Mouse (Mus musculus) hindbrain, embryonic 13.5 days (tissue): Measurements from ENCODE around the gene Prrc2b. TPM values are rescaled to one million over a fixed set of nuclear protein-coding genes. Genes with fewer than 3 reads are reported as not detected.

Experiments
- ATAC-seq: fragments of 200-750 bp; cut with Nextera tagmentation; 2 replicates; pipeline ENCODE4 v1.8.0; 2017; ENCODE audit warnings: moderate TSS enrichment; ENCODE audit not compliant: low FRiP score
- H3K27ac ChIP-seq: fragments of 300-500 bp; sonication (generic); 2 replicates; pipeline ENCODE4 v1.5.1; 2015; ENCODE audit warnings: inconsistent platforms, mild to moderate bottlenecking, moderate library complexity
- H3K27me3 ChIP-seq: fragments of 300-500 bp; sonication (generic); 2 replicates; pipeline ENCODE4 v1.6.1; 2015; ENCODE audit warnings: mild to moderate bottlenecking, inconsistent platforms
- H3K36me3 ChIP-seq: fragments of 300-500 bp; sonication (generic); 2 replicates; pipeline ENCODE4 v1.6.1; 2015; ENCODE audit warnings: mild to moderate bottlenecking, inconsistent platforms
- H3K4me1 ChIP-seq: fragments of 300-500 bp; sonication (generic); replicated peaks from 2 replicates; pipeline ENCODE4 v1.6.1; 2015; ENCODE audit warnings: inconsistent platforms
- H3K4me2 ChIP-seq: fragments of 300-500 bp; sonication (generic); 2 replicates; pipeline ENCODE4 v1.6.1; 2015; ENCODE audit warnings: inconsistent platforms, mild to moderate bottlenecking, moderate library complexity
- H3K4me3 ChIP-seq: fragments of 300-500 bp; sonication (generic); 2 replicates; pipeline ENCODE4 v1.5.1; 2015; ENCODE audit warnings: mild to moderate bottlenecking, inconsistent platforms
- H3K9ac ChIP-seq: fragments of 300-500 bp; sonication (generic); 2 replicates; pipeline ENCODE4 v1.6.1; 2015; ENCODE audit warnings: mild to moderate bottlenecking, inconsistent platforms
- H3K9me3 ChIP-seq: fragments of 300-500 bp; sonication (generic); 2 replicates; pipeline ENCODE4 v1.6.1; 2016; ENCODE audit warnings: inconsistent platforms
- WGBS: fragments of 180-500 bp; shearing (Covaris S2); methylation state at CpG from one replicate; pipeline ENCODE4 v1.1.7; 2015; 5-methylcytosine and 5-hydroxymethylcytosine counted together
- polyA plus RNA-seq: library from polyadenylated mRNA; unstranded; fragments of >200 nt; fragmentation: Nextera tagmentation; extraction: Ambion mirVana; gene quantifications from 2 replicates; pipeline ENCODE4 v1.2.1, GENCODE M21; 2015

The Prrc2b gene
- polyA plus RNA-seq, 1 experiment from 2014 or later, result 68.8 TPM

DNA sequence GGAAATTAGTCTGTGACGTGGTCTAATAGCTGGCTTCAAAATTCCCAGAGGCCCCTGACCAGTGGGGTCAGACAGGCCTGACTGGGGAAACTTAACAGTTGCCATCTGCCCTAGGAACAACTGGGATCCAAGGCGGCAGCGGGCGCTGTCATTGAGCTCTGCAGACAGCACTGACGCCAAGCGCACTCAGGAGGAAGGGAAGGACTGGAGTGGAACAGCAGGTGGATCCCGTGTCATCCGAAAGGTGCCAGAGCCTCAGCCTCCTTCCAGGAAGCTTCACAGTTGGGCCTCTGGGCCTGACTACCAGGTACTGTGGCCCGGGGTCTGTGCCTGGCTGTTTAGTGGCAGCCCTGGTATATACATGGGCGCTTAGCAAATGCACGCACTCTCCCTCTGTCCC lies 49.8 kb downstream of the Prrc2b start:
- Histone ChIP-seq H3K9ac (no peak overlapping the region), H3K27ac (peak overlapping the region; percentile 66)
- 88% methylated on average over 11 of the region's 11 CpGs for WGBS

DNA sequence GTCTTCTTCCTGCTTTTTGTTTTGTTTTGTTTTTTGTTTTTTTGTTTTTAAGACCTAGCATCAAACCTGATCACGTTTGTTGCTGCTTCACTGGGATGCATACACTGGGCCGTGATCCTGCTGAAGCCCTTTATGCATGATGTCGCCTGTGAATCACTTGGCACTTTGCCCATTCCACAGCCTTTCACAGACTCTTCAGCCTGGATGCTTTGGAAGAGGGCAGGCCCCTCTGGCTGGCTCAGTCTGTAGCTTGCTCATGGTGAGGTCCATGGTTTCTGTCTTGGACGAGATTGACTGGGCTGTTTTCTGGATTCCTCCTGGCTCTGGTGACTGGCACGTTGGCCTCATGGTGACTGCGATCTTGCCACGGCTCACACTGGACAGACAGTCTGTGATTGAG lies 50.6 kb downstream of the Prrc2b start:
- no peak overlapping the region for H3K4me3 ChIP-seq
- no peak overlapping the region for H3K9ac ChIP-seq
- H3K4me1 ChIP-seq, result 0 out of 2 replicates have a peak, but pooled peaks cover 3% of the 10 kb centered on the region
- H3K27ac ChIP-seq, result peak overlapping the region; percentile 66
- WGBS, result 51% methylated on average over 7 of the region's 7 CpGs
- H3K9me3 ChIP-seq, result no peaks in the 10 kb centered on the region
- no peak overlapping the region for H3K4me2 ChIP-seq
- peak; percentile 71; the same call in 1 of the 2 replicates for ATAC-seq
- H3K27me3 ChIP-seq, result no peaks in the 10 kb centered on the region
- peaks cover 100% of the 10 kb centered on the region for H3K36me3 ChIP-seq

More for the DNA sequence above, 49.8 kb downstream of the Prrc2b start:
- no peaks in the 10 kb centered on the region for H3K9me3 ChIP-seq
- 0 out of 2 replicates have a peak, but pooled peaks cover 3% of the 10 kb centered on the region for H3K4me1 ChIP-seq
- H3K36me3 ChIP-seq, result peaks cover 100% of the 10 kb centered on the region
- no peak overlapping the region for H3K4me3 ChIP-seq
- H3K4me2 ChIP-seq, result no peak overlapping the region
- ATAC-seq, result no peak
- no peaks in the 10 kb centered on the region for H3K27me3 ChIP-seq

DNA sequence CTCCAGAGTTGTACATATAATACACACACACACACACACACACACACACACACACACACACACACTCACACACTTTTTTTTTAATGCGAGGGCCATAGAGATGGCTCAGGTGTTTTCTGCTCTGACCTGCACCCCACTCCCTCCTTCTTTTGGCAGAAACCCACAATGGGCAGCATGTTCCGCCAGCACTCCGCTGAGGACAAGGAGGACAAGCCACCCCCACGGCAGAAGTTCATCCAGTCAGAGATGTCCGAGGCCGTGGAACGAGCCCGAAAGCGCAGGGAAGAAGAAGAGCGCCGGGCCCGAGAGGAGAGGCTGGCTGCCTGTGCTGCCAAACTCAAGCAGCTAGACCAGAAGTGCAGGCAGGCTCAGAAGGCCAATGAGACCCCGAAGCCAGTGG lies 53.0 kb downstream of the Prrc2b start:
- Histone ChIP-seq H3K9ac (no peak overlapping the region), H3K4me2 (no peak overlapping the region), H3K4me1 (0 out of 2 replicates have a peak, but pooled peaks cover 3% of the 10 kb centered on the region), H3K9me3 (no peaks in the 10 kb centered on the region), H3K36me3 (peaks cover 100% of the 10 kb centered on the region), H3K27me3 (no peaks in the 10 kb centered on the region), H3K4me3 (no peak overlapping the region), H3K27ac (no peak overlapping the region)
- ATAC-seq, result no peak
- WGBS, result 92% methylated on average over 13 of the region's 13 CpGs

DNA sequence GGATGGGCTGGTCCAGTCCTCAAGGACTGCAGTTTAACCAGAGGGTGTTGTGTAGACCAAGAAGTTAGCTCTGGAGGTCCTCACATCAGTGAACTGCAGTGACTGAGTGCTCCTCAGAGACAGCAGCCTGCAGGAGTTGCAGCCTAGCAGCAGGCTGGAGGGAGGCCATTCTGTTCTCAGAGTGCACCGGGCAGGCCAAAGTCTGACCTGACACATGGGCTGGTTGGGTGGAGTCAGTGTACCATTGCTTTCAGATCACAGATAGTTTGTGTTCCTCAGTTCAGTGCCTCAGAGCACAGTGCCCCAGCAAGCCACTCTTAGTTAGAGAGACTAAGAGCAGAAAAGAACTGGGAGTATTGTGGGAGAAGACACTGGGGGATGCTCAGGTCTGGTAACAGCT lies 56.8 kb downstream of the Prrc2b start:
- Histone ChIP-seq H3K36me3 (peaks cover 98% of the 10 kb centered on the region), H3K4me3 (no peak overlapping the region), H3K4me1 (0 out of 2 replicates have a peak, but pooled peaks cover under 1% of the 10 kb centered on the region), H3K27me3 (no peaks in the 10 kb centered on the region), H3K27ac (no peak overlapping the region), H3K9me3 (no peaks in the 10 kb centered on the region), H3K9ac (no peak overlapping the region), H3K4me2 (no peak overlapping the region)
- WGBS, result 97% methylated on average over 1 of the region's 1 CpGs
- ATAC-seq, result no peak

DNA sequence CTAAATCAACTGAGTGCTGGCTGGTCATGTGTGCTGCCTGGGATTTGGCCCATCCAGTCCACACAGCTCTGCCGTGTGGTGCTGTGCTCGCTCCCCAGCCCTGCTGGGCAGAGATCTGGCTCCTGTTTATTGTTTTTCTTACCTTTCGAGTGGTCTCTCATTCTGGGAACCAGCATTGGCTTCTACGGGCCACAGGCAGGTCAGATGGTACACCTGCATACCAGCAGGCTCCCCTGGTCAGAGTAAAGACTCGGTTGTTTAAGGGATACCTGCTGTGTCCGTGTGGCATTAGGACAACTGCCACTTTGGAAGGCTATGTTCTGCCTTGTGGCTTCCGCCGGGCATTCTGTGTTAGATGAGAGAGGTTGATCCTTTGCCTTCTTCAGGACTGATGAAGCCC lies 60.8 kb downstream of the Prrc2b start:
- 94% methylated on average over 8 of the region's 8 CpGs for WGBS
- H3K27ac ChIP-seq, result no peak overlapping the region
- no peaks in the 10 kb centered on the region for H3K27me3 ChIP-seq
- no peak overlapping the region for H3K4me2 ChIP-seq
- H3K4me1 ChIP-seq, result peaks cover 6% of the 10 kb centered on the region
- H3K36me3 ChIP-seq, result peaks cover 98% of the 10 kb centered on the region
- no peak overlapping the region for H3K4me3 ChIP-seq
- no peaks in the 10 kb centered on the region for H3K9me3 ChIP-seq
- no peak for ATAC-seq
- no peak overlapping the region for H3K9ac ChIP-seq

DNA sequence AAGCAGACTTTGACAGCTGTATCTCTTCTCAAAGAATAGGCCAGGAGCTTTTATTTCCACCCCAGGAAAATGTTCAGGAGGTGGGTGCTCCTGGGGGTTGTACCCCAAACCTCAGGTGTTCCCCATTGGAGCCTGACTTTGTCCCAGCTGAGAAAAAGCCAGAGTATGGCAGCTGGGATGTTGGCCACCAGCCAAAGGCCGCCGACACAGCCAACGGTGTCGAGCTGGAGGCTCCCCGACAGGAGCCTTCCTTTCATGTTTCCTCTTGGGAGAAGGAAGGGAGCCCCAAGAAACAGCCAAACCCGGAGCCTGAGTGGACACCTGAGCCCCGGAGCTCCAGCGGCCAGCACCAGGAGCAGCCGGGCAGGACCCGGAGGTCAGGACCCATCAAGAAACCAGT lies 62.1 kb downstream of the Prrc2b start:
- H3K4me3 ChIP-seq, result no peak overlapping the region
- H3K9me3 ChIP-seq, result no peaks in the 10 kb centered on the region
- H3K36me3 ChIP-seq, result peaks cover 98% of the 10 kb centered on the region
- no peak overlapping the region for H3K4me2 ChIP-seq
- no peak overlapping the region for H3K9ac ChIP-seq
- 76% methylated on average over 10 of the region's 10 CpGs for WGBS
- peak overlapping the region; percentile 66 for H3K27ac ChIP-seq
- peaks cover 6% of the 10 kb centered on the region for H3K4me1 ChIP-seq
- ATAC-seq, result no peak
- H3K27me3 ChIP-seq, result no peaks in the 10 kb centered on the region

DNA sequence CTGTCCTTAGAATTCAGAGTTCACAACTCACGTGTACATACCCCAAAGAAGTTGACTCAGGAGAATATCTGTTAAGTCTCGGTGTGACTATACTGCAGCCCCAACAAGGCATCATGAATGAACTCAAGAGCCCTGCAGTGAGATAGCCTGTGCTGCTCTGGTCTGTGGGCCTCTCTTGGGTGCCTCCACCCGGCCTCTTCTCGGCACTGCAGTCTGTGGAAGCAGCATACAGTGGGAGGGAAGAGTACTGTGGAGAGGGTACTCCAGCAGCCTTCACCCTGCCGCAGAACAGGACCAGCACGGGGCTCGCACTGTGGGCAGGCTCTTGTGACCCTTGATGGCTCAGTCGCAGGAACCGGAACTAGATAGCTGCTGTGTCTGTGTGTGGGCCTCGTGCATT lies 64.7 kb downstream of the Prrc2b start:
- H3K27ac ChIP-seq, result no peak overlapping the region
- WGBS, result 92% methylated on average over 10 of the region's 10 CpGs
- no peak overlapping the region for H3K4me3 ChIP-seq
- H3K4me1 ChIP-seq, result peaks cover 6% of the 10 kb centered on the region
- no peak overlapping the region for H3K9ac ChIP-seq
- no peaks in the 10 kb centered on the region for H3K9me3 ChIP-seq
- no peak overlapping the region for H3K4me2 ChIP-seq
- no peaks in the 10 kb centered on the region for H3K27me3 ChIP-seq
- no peak for ATAC-seq
- H3K36me3 ChIP-seq, result peaks cover 99% of the 10 kb centered on the region

DNA sequence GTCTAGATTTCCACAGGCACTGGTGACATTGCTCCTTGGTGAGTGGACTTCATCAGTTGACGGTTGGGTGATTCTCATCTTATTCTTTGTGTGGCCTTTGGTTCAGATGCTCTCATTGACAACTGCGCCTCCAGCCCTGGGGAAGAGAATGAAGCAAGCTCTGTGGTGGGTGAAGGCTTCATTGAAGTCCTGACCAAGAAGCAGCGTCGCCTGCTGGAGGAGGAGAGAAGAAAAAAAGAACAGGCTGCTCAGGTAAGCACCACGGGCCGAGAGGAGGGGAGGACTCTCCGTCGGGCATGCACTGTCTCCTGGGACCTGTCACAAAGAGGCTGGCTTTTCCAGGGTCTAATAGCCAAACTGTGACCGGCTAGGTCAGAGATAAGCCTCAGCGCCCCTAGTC lies 65.6 kb downstream of the Prrc2b start:
- peaks cover 100% of the 10 kb centered on the region for H3K36me3 ChIP-seq
- WGBS, result 92% methylated on average over 10 of the region's 10 CpGs
- H3K9ac ChIP-seq, result no peak overlapping the region
- H3K4me2 ChIP-seq, result no peak overlapping the region
- H3K27me3 ChIP-seq, result no peaks in the 10 kb centered on the region
- ATAC-seq, result no peak
- H3K4me1 ChIP-seq, result peaks cover 6% of the 10 kb centered on the region
- no peak overlapping the region for H3K27ac ChIP-seq
- no peaks in the 10 kb centered on the region for H3K9me3 ChIP-seq
- H3K4me3 ChIP-seq, result no peak overlapping the region

DNA sequence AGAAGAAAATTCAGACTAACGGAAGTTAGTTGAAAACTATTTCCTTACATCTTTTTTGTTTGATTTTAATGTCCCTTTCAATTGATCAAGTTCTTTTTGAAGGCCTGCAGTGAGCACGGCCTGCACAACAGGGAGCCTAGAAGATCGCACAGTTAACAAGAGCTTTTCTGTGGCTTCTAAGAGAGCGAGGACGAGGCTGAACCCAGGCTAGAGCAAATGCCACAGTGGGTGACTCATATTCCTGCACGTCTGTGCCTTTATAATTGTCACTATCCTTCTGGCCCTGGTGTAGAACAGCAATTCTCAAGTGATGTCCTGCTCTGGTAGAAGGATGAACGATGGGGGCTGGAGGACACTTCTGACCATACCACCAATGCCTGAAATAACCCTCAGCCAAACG lies 66.8 kb downstream of the Prrc2b start:
- Histone ChIP-seq H3K4me3 (no peak overlapping the region), H3K4me2 (no peak overlapping the region), H3K9me3 (no peaks in the 10 kb centered on the region), H3K27ac (no peak overlapping the region), H3K9ac (no peak overlapping the region), H3K36me3 (peaks cover 100% of the 10 kb centered on the region), H3K27me3 (no peaks in the 10 kb centered on the region), H3K4me1 (peaks cover 6% of the 10 kb centered on the region)
- ATAC-seq, result no peak
- 86% methylated on average over 8 of the region's 8 CpGs for WGBS

DNA sequence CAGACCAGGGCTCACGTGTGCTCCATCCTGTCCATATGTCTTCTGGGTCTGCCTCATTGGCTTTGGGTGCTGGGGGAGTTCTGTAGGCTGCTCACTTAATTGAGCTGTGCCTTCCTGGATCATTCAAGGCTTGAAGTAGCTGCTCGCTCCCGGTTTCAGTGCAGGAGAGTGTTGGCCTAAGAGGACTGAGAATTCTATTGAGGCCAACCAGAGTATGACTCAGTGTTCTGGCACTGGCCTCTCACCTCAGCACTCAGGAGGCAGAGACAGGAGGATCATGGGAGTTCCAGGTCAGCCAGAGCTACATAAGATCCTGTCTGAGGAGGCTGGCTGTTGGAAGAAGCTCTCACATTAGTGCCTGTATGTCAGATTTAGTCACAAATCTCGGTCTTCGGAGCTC lies 67.2 kb downstream of the Prrc2b start:
- Histone ChIP-seq H3K27ac (no peak overlapping the region), H3K27me3 (no peaks in the 10 kb centered on the region), H3K9ac (no peak overlapping the region), H3K4me3 (no peak overlapping the region), H3K9me3 (no peaks in the 10 kb centered on the region), H3K36me3 (peaks cover 100% of the 10 kb centered on the region), H3K4me1 (peaks cover 1% of the 10 kb centered on the region), H3K4me2 (no peak overlapping the region)
- no peak for ATAC-seq
- WGBS, result 93% methylated on average over 5 of the region's 5 CpGs

DNA sequence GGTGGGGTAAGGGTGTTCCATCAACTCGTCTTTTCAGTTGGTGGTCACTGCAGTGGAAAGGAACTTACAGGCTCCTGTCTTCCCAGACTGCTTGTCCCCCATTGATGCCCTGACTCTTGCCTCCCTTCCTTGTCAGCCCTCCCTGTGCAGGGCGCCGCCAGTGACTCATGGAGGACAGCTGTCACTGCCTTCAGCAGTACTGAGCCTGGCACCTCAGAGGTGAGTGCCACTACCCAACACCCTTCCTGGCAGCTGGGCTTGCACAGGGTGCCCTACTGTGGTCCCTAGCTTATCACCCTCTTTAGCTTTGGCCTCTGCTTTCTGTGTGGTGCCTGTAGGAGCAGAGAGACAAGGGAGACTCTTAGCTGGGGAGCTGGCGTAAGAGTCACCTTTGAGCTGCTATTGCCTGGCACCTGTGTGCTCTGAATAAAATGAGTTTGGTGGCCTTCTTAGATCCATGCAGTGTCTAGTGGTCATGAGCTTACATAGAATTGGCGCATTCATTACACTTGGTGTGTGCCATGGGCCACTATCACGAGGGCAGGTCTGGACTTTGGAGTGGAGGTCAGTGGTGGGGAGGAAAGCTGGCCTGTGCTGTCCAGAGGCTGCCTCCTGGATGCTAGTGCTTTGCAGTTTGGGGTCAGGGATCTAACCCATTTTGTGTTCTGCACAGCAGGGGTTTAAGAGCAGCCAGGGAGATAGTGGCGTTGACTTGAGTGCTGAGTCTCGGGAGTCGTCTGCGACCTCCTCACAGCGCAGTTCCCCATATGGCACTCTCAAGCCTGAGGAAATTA lies 67.9 kb downstream of the Prrc2b start:
- Histone ChIP-seq H3K9ac (no peak overlapping the region), H3K9me3 (no peaks in the 10 kb centered on the region), H3K4me1 (no peaks in the 10 kb centered on the region), H3K4me3 (no peak overlapping the region), H3K27me3 (no peaks in the 10 kb centered on the region), H3K36me3 (peaks cover 100% of the 10 kb centered on the region), H3K4me2 (no peak overlapping the region), H3K27ac (no peak overlapping the region)
- 87% methylated on average over 11 of the region's 11 CpGs for WGBS
- ATAC-seq, result no peak

DNA sequence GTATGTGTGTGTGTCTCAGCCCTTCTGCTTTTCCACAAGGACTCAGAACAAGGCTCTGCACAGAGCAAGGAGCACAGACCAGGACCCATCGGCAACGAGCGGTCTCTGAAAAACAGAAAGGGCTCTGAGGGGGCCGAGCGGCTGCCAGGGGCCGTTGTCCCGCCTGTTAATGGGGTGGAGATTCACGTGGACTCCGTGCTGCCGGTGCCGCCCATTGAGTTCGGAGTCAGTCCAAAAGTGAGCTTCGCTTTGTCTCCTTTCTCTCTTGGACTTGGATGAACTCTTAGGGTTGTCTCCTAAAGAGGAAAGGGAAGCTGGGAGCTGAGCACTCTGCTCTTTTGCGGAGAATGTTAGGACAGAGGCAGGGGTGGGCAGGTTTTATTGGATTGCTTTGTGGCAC lies 68.6 kb downstream of the Prrc2b start:
- Histone ChIP-seq H3K4me1 (no peaks in the 10 kb centered on the region), H3K27ac (no peak overlapping the region), H3K4me2 (no peak overlapping the region), H3K9me3 (no peaks in the 10 kb centered on the region), H3K9ac (no peak overlapping the region), H3K36me3 (peaks cover 100% of the 10 kb centered on the region), H3K4me3 (no peak overlapping the region), H3K27me3 (no peaks in the 10 kb centered on the region)
- WGBS, result 95% methylated on average over 14 of the region's 14 CpGs
- ATAC-seq, result no peak

DNA sequence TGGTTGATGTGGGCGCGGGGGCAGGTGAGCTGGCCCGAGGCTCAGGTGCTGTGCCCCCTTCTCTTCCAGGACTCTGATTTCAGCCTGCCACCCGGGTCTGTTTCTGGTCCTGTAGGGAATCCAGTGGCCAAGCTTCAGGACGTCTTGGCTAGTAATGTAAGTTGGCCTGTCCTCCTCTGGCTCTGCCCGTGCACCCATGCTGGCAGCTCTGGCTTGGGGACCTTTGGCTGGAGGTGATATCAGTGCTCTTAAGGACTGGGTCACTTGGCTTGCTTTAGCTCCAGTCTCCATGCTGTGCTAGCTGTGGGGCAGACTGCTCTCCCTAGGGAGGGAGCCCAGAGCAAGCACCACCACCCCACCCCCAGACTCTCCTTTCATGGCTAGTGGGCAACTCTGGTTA lies 69.1 kb downstream of the Prrc2b start:
- no peaks in the 10 kb centered on the region for H3K27me3 ChIP-seq
- ATAC-seq, result no peak
- no peaks in the 10 kb centered on the region for H3K4me1 ChIP-seq
- no peak overlapping the region for H3K4me3 ChIP-seq
- H3K4me2 ChIP-seq, result no peak overlapping the region
- H3K27ac ChIP-seq, result no peak overlapping the region
- no peak overlapping the region for H3K9ac ChIP-seq
- 96% methylated on average over 5 of the region's 6 CpGs for WGBS
- H3K9me3 ChIP-seq, result no peaks in the 10 kb centered on the region
- peaks cover 100% of the 10 kb centered on the region for H3K36me3 ChIP-seq
